Mouse (Mus musculus) telencephalon, adult 2 months (tissue): ENCODE data around the gene Smyd5.

Experiments
- DNase-seq: peaks from one replicate; pipeline ENCODE4 v3.0.0-alpha.2; 2011; ENCODE audit warnings: low read depth, low spot score

Gene Smyd5

DNA sequence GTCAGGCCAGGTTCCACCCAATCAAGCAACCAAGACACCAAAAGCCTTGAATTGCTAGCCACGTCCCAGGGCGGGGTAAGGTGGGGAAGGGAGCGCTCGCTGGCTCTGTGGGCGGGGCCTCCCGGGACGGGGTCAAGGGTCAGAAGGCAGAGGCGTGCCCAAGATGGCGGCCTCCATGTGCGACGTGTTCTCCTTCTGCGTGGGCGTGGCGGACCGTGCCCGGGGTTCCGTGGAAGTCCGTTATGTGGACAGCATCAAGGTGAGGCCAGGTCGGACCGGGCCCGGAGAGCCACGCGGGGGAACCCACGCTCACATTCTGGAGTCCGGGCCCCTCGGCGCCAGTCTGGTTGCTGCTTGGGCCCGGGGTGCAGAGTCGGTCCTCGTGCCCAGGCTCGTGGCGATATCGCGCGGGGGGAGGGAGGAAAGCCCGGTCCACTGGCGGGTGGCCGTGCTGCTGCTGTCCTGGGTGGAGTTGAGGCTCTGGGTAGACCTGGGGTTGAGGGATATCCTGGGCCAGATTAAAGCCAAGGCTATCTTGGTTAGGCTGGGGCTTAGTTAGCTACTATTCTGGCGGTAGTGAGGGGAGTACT is at the start of gene Smyd5:
Gene Smyd5 (plus strand): TSS at position 148 of the 590 bp plus-strand sequence.
- DNase-seq = no peak

DNA sequence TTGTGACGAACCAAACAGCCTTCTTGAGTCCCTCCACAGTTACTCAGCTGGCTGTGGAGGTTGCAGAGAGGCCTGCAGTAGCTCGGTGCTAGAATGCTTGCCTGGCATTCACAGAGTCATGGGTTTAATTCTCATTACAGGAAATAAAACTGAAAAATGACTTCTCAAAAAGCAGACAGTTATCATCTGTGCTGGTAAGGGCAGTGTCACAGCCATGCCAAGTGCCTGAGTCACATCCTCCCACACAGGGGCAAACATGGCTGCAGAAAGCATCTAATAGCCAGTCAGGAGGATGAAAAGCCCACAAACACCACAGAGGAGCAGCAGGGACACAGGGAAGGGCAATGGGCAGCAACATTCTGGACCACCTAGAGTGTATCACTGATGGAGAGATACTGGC is 49.0 kb upstream of the Smyd5 start:
- no peak for DNase-seq

DNA sequence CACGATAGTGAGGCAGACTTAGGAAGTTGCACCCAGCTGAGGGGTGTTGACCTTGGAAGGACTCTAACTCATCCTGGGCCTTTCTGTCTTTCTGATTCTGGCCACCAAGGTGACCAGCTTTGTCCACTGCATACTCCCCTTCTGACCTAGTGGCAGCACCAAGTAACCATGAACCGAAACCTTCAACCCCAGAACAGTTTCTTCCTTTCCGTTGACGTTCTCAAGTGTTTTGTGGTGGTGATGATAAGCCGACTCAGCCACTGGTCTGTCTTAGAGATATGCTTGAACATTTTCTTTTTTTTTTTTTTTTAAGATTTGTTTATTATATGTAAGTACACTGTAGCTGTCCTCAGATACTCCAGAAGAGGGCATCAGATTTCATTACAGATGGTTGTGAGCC is 43.2 kb upstream of the Smyd5 start:
- DNase-seq = no peak

GRCm38 (mm10) chr6:85391803-85392202 is 40.0 kb upstream of the Smyd5 start:
- DNase-seq = no peak

DNA sequence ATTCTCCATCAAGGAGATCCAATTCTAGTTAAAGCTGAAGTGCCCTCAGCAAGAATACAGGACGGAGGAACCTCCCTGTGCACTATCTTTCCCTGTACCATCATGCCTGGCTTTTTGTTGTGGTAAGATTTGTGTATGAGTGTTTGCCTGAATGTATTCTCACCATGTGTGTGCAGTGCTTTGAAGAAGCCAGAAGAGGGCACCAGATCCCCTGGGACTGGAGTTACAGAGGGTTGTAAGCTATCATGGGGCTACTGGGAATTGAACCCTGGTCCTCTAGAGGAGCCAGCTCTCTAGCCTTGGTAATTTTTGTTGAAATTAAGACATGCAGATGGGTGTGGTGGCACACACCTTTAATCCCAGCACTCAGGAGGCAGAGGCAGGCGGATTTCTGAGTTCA is 36.4 kb upstream of the Smyd5 start:
- DNase-seq = no peak

GRCm38 (mm10) chr6:85397165-85397564 is 34.6 kb upstream of the Smyd5 start:
- DNase-seq = peak; percentile 6

GRCm38 (mm10) chr6:85399715-85400114 is 32.1 kb upstream of the Smyd5 start:
- DNase-seq = no peak

- no peak for DNase-seq
These were observed 29.2 kb upstream of the Smyd5 start for GRCm38 (mm10) chr6:85402613-85403012.

DNA sequence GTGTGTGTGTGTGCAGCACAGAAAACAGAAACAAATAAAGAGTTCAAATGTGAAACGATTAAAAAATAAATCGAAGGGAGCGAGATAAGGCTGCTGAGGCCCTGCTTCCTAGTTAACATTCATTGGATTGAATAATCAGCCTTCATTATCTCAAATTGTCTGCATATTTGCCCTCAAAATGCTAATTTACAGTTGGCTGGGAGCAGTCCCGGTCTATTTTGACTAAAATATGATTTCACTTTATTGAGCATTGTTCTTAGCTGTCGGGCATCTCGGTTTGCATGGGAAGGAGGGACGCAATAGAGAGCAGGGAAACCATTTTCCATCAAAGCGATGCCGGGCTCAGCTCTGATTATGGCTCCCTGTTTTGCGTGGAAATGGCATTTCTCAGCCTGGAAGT is 28.8 kb upstream of the Smyd5 start:
- DNase-seq = no peak

- no peak for DNase-seq
These were observed 22.8 kb upstream of the Smyd5 start for GRCm38 (mm10) chr6:85409003-85409402.

DNA sequence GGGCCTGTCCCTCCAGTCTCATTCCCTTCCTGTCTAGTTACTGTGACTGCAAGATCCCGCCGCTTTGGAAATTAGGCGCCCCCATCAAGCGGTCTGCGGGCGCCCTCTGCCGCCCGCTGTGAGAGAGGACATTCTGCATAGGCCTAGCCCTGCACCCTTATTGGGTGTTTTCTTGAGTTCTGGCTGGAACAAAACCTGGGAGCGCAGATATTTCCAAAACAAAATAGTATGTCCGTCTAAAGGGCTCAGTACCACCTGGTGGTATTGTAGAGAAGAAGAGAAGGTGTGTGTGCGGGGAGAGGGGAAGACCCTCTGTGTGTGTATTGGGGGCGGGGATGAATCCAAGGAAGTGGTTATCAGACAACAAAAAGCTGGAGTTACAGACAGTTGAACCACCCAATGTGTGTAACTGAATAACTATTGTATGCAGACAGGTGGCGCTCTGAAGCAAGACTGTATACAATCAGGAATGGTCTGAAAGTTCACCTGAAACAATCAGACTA is 21.0 kb upstream of the Smyd5 start:
- DNase-seq = peak; percentile 41

- DNase-seq = no peak
These were observed 16.0 kb upstream of the Smyd5 start for GRCm38 (mm10) chr6:85415829-85416228.

DNA sequence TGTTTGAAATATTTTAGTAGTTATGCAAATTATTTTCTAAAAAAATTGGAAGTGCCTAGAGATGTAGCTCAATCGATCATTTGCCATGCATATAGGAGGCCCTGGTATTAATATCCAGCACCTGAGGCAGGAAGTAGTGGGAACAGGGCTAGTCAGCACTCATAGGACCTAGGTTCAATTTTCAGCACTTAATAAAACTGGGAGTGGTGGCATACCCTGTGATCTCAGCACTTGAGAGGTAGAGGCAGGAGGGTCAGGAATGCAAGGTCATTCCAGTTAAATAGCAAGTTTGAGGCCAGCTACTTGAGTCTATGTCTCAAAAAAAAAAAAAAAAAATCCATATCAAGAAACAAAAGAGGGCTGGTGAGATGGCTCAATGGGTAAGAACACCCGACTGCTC is 12.6 kb upstream of the Smyd5 start:
- DNase-seq = no peak

- no peak for DNase-seq
These were observed 7.9 kb upstream of the Smyd5 start, which contains the start of gene Noto for GRCm38 (mm10) chr6:85423836-85424379. Gene Noto, plus strand, starts transcription at chr6:85423886.

DNA sequence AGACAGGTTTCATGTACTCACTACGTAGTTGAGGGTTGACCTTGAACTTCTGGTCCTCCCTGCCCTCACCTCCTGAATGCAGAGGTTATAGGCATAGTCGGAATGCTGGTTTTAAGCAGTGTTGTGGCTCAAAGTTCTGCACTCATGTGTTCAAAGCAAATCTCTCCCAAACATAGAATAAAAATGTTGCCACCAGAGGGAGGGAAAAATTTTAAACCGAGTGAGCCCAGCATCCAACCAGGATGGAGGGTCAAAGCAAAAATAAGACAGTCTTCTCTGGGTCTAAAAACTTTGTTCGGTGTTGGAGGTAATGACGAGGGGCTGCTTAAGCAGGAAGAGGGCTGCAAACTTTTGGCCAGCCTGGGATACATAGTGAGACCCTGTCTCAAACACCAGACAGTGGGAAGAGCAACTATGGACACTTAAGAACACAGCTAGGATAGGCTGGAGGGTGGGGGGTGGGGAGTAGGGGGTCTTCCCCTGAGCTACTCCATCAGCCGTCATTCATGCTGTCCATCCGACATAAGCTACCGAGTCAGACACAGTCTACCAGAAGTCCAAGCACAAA is 431 bp upstream of the Smyd5 start:
- DNase-seq = no peak

- DNase-seq = no peak
These were observed 2.1 kb downstream of the Smyd5 start for GRCm38 (mm10) chr6:85433865-85434264.

DNA sequence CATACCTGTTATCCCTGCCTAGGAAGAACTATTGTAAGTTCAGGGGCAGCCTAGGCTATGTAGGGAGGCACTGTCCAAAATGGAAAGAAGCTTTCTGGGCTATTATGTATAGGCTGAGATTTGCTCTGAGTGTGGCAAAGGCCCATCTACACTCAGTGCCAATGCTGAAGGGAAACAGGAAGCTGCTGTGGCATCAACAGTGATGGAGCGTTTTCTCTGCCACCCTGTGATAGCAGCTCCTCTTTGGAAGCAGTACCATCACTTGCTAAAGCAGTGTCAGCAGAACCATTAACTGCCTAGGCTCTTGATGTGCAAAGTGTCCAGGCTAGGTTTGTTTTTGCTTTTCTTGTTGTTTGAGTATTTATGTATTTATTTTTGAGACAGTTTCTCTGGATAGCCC is 4.4 kb downstream of the Smyd5 start:
- no peak for DNase-seq

- DNase-seq = no peak
These were observed 4.8 kb downstream of the Smyd5 start for GRCm38 (mm10) chr6:85436631-85437030.

DNA sequence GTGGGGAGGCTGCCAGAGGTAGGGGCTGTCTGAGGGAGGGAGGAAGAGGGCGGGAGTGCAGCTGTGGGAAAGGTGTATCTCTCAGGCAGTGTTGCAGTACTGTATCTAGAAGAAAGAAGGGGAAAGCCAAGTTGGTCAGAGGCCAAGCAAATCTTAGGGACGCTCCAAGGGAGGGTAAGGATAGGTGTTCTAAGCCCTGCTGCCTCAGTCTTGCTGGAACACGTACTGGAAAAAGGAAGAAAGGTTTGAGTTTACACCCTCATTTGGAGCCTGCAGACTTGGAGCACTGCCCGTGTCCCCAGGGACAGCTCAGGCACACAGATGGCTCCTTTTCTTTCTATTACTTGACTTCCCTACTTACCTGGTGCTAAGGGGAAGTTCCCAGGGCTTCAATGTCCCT is 9.4 kb downstream of the Smyd5 start:
- no peak for DNase-seq

DNA sequence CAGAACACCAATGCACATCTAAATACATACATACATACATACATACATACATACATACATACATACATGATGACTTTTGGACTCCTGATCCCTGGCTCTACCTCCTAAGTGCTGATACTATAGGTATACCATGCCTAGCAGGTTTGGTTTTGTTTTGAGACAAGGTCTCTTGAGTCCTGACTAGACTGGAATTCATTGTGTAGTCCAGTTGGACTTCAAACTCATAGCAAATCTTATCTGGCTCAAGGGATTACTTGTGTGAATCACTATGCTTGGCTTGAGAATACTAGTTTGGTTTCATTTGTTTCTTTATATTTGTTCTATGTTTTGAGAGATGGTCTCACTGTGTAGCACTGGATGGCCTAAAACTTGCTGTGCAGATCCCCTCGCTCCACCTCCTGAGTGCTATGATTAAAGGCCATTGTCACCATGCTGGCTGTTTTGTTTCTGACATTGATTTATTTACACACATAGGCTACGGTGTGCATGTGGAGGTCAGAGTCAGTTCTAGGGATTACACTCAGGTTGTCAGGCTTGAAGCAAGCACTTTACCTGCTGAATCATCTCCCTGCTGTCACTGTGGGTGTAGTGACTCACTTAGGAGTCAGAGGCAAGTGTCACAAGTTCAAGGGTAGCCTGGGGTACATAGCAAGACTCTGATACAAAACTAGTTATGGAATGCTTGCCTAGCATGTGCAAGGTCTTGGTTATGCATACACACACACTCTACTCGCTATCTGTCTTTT is 11.9 kb downstream of the Smyd5 start:
- DNase-seq = no peak

- no peak for DNase-seq
These were observed 12.6 kb downstream of the Smyd5 start for GRCm38 (mm10) chr6:85444266-85444965.

- no peak for DNase-seq
These were observed 13.5 kb downstream of the Smyd5 start for GRCm38 (mm10) chr6:85445286-85445685.
